Mouse (Mus musculus) hindbrain, embryonic 16.5 days (tissue): Measurements from ENCODE around the gene Trnau1ap. TPM values are rescaled to one million over a fixed set of nuclear protein-coding genes. Genes with fewer than 3 reads are reported as not detected.

ENCODE experiments used
- ATAC-seq: fragments of 200-750 bp; cut with Nextera tagmentation; 2 replicates; pipeline ENCODE4 v1.8.0; 2017; ENCODE audit warnings: moderate TSS enrichment, moderate library complexity
- H3K27ac ChIP-seq: fragments of 300-500 bp; sonication (generic); 2 replicates; pipeline ENCODE4 v1.5.1; 2014; ENCODE audit warnings: low read depth, mild to moderate bottlenecking, control low read depth, low read length, moderate library complexity
- H3K27me3 ChIP-seq: fragments of 300-500 bp; sonication (generic); replicated peaks from 2 replicates; pipeline ENCODE4 v1.6.1; 2014; ENCODE audit warnings: low read length; ENCODE audit not compliant: control insufficient read depth, insufficient read depth
- H3K36me3 ChIP-seq: fragments of 300-500 bp; sonication (generic); 2 replicates; pipeline ENCODE4 v1.6.1; 2014; ENCODE audit warnings: mild to moderate bottlenecking, low read length, moderate library complexity, mixed read lengths; ENCODE audit not compliant: control insufficient read depth, insufficient read depth
- H3K4me1 ChIP-seq: fragments of 300-500 bp; sonication (generic); 2 replicates; pipeline ENCODE4 v1.6.1; 2014; ENCODE audit warnings: low read depth, low read length; ENCODE audit not compliant: control insufficient read depth, insufficient read depth
- H3K4me2 ChIP-seq: fragments of 300-500 bp; sonication (generic); 2 replicates; pipeline ENCODE4 v1.6.1; 2014; ENCODE audit warnings: mild to moderate bottlenecking, low read length, control low read depth, moderate library complexity
- H3K4me3 ChIP-seq: fragments of 300-500 bp; sonication (generic); 2 replicates; pipeline ENCODE4 v1.5.1; 2014; ENCODE audit warnings: mild to moderate bottlenecking, low read length, control low read depth, moderate library complexity
- H3K9ac ChIP-seq: fragments of 300-500 bp; sonication (generic); 2 replicates; pipeline ENCODE4 v1.6.1; 2014; ENCODE audit warnings: low read depth, mild to moderate bottlenecking, control low read depth, low read length, moderate library complexity
- H3K9me3 ChIP-seq: fragments of 300-500 bp; sonication (generic); 2 replicates; pipeline ENCODE4 v1.6.1; 2014; ENCODE audit warnings: mild to moderate bottlenecking, low read length, moderate library complexity; ENCODE audit not compliant: control insufficient read depth
- WGBS: fragments of 180-500 bp; shearing (Covaris S2); extraction: QIAGEN DNeasy Blood & Tissue Kit; methylation state at CpG from one replicate; pipeline ENCODE4 v1.1.7; 2014; 5-methylcytosine and 5-hydroxymethylcytosine counted together
- polyA plus RNA-seq: library from polyadenylated mRNA; unstranded; fragments of >200 nt; fragmentation: Nextera tagmentation; extraction: Ambion mirVana; gene quantifications from 2 replicates; pipeline ENCODE4 v1.2.1, GENCODE M21; 2015

The Trnau1ap gene
- polyA plus RNA-seq, 1 experiment from 2014 or later: 75.2 TPM

DNA sequence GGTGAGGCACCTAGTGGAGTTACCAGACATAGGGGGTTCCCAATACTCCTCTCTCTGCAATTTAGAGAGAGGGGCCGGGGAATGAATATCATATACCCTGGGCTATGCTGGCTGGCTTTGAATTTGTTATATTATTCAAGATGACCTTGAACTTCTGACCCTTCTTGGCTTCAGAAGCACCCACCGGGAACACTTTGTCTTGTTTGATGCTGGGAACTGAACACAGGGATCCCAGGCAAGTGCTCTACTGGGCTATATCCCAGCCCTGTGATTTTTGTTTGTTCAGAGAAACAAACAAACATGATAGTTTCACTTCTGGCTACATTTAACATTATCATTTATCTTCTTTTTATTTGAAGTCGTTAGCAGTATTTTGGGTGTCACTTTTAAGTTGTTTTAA lies 26.1 kb upstream of the Trnau1ap start:
- 90% methylated on average over 3 of the region's 3 CpGs for WGBS
- ATAC-seq: no peak
- no peaks in the 10 kb centered on the region for H3K9me3 ChIP-seq
- H3K4me1 ChIP-seq: peaks cover 14% of the 10 kb centered on the region
- no peak overlapping the region for H3K4me3 ChIP-seq
- H3K9ac ChIP-seq: no peak overlapping the region; the same call in 1 of the 2 replicates
- no peak overlapping the region for H3K27ac ChIP-seq
- H3K4me2 ChIP-seq: no peak overlapping the region
- no peaks in the 10 kb centered on the region for H3K27me3 ChIP-seq
- peaks cover 5% of the 10 kb centered on the region; the same call in 1 of the 2 replicates for H3K36me3 ChIP-seq

DNA sequence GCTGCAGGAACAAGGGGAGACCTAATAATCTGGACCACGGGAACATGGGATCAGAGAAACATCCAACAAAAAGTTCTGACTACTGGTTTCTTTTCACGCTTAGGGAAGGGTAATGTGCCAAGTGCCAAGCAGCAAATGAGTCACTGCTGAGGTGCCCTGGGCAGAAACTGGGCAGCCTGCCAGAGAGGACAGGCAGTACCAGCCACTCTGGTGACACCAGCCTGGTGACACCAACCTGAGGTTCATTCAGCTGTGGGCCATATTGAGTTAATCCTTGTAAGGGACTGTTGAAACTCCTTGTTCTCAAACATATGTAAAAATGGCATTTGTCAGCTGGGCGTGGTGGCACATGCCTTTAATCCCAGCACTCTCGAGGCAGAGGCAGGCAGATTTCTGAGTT lies 25.2 kb upstream of the Trnau1ap start:
- H3K4me3 ChIP-seq: no peak overlapping the region
- ATAC-seq: no peak
- no peaks in the 10 kb centered on the region for H3K9me3 ChIP-seq
- no peaks in the 10 kb centered on the region for H3K27me3 ChIP-seq
- WGBS: 84% methylated on average over 4 of the region's 4 CpGs
- no peak overlapping the region for H3K4me2 ChIP-seq
- H3K27ac ChIP-seq: no peak overlapping the region
- H3K36me3 ChIP-seq: peaks cover 2% of the 10 kb centered on the region; the same call in 1 of the 2 replicates
- no peak overlapping the region for H3K9ac ChIP-seq
- peaks cover 14% of the 10 kb centered on the region for H3K4me1 ChIP-seq

DNA sequence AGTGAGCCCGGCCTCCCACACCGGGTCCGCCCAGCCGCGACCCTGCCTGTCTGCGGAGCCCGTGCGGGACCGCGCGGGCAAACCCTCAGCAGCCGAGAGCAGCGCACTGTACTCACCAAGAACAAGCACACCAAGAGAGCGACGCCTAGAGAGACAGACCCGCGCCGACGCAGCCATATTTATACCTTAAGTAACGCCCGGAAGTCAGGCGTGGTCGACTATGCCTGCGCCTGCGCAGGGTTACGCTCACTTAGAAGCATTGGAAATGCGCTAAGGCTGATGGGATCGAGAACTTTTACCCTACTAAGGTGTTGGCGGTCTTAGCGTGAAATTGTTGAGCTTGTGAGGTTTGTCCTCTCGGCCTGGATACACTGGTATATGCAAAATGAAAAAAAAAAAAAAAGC lies 24.1 kb upstream of the Trnau1ap start, which contains the start of gene Rcc1:
TSS of gene Rcc1 (minus strand) at position 125 of the 405 bp plus-strand sequence.
- Histone ChIP-seq H3K36me3 (peaks cover 2% of the 10 kb centered on the region; the same call in 1 of the 2 replicates), H3K9me3 (no peaks in the 10 kb centered on the region), H3K27ac (peak within 1 kb of the TSS; percentile 84), H3K4me3 (peak within 1 kb of the TSS; percentile 59), H3K27me3 (no peaks in the 10 kb centered on the region), H3K9ac (peak within 1 kb of the TSS; percentile 79), H3K4me2 (peak within 1 kb of the TSS; percentile 82), H3K4me1 (peaks cover 14% of the 10 kb centered on the region)
- 0% methylated on average over 31 of the region's 31 CpGs for WGBS
- peak; percentile 94 for ATAC-seq

DNA sequence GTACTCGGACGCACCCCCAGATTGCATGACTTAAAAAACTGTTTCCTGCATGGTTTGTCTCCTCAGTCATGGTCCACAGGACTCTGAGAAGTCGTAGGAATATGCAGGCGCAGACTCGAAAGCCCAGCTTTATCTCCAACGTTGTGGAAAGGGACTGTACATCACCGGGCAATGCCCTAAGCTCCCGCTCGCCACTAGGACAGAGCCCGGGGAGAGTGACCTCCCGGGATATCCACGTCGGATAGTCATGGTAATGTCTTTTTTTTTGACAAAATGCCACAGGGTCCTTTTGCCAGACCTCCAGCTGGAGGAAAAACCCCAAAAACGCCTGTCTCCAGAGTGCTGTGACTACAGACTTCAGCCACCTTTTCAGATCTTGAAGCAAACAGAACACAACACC lies 23.4 kb upstream of the Trnau1ap start:
- H3K27me3 ChIP-seq: no peaks in the 10 kb centered on the region
- H3K9me3 ChIP-seq: no peaks in the 10 kb centered on the region
- WGBS: 0% methylated on average over 14 of the region's 14 CpGs
- peak overlapping the region; percentile 82 for H3K4me2 ChIP-seq
- peak overlapping the region; percentile 84 for H3K27ac ChIP-seq
- 0 out of 2 replicates have a peak, but pooled peaks cover 2% of the 10 kb centered on the region for H3K36me3 ChIP-seq
- peak overlapping the region; percentile 79 for H3K9ac ChIP-seq
- peaks cover 14% of the 10 kb centered on the region for H3K4me1 ChIP-seq
- no peak for ATAC-seq
- H3K4me3 ChIP-seq: peak overlapping the region; percentile 59

DNA sequence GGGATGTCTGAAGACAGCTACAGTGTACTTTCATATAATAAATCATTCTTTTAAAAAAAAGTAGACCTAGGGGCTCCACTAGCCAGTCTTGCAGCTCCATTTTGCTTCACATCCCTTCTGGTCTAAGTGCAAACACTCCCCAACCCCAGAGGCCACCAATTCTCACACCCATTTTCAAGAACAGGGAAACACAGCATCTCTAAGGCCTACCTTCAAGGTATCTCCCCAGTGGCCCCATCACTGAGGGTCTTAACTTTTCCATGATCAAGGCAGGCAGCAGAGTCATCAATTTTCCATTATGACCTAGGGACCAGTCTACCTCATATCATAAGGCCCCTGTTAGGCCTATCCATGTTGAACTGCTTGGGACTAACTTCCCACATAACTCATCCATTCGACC lies 22.1 kb upstream of the Trnau1ap start:
- Histone ChIP-seq H3K27me3 (no peaks in the 10 kb centered on the region), H3K27ac (no peak overlapping the region), H3K9ac (0 out of 2 replicates have a peak overlapping the region, but pooled peaks have one; percentile 12), H3K36me3 (no peaks in the 10 kb centered on the region), H3K9me3 (no peaks in the 10 kb centered on the region), H3K4me1 (peaks cover 14% of the 10 kb centered on the region), H3K4me2 (peak overlapping the region; percentile 82; the same call in 1 of the 2 replicates), H3K4me3 (no peak overlapping the region; the same call in 1 of the 2 replicates)
- no peak for ATAC-seq
- WGBS: 52% methylated on average over 1 of the region's 1 CpGs

DNA sequence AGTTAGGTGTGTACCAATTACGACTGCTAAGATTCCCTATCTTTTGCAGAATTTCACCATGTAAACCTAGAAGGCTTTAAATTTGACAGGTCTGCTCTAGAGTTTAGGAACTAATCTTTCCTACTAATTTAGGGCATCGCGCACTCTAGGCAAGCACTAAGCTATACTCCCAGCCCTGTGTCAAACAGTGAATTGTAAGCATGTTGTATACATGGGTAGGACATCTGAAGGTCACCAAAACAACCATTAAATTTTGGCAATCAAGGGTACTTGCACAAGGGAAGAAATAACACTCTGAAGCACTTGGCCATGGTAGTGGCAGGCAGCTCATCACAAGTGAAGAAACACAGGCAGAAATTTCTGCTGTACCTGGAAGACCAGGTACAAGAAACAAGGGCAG lies 21.5 kb upstream of the Trnau1ap start:
- ATAC-seq: no peak
- Histone ChIP-seq H3K36me3 (no peaks in the 10 kb centered on the region), H3K4me2 (no peak overlapping the region), H3K27ac (no peak overlapping the region), H3K4me3 (no peak overlapping the region), H3K4me1 (peaks cover 14% of the 10 kb centered on the region), H3K27me3 (no peaks in the 10 kb centered on the region), H3K9me3 (no peaks in the 10 kb centered on the region), H3K9ac (no peak overlapping the region)
- 68% methylated on average over 3 of the region's 3 CpGs for WGBS

DNA sequence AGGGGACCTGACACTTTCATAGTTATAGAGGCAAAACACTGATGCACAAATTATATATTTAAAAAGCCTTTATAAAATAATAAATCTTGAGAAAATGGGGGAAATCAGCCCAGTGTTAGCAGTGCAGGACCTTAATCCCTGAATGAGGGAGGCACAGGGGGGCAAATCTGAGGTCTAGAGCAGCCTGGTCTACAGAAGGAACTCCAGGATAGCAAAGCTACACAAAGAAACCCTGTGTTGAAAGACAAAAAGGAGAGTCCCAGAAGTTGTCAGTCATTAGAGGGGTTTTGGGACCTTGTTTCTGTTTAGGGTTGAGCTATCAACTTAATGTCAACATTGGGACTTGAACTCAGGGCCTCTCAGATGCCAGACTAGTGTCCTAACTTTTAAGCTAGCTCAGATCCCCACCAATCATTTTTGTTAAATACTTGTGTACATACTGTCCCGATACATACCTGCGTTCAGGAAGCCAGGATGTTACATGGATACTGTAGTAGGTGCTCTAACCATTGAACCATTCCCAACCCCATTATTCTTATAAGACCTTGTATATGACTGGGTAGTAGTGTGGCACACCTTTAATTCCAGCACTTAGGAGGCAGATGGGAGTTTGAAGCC lies 20.9 kb upstream of the Trnau1ap start:
- Histone ChIP-seq H3K27ac (no peak overlapping the region), H3K4me2 (no peak overlapping the region), H3K4me3 (no peak overlapping the region), H3K27me3 (no peaks in the 10 kb centered on the region), H3K36me3 (no peaks in the 10 kb centered on the region), H3K9me3 (no peaks in the 10 kb centered on the region), H3K4me1 (peaks cover 14% of the 10 kb centered on the region), H3K9ac (no peak overlapping the region)
- no peak for ATAC-seq
- WGBS: 40% methylated on average over 2 of the region's 2 CpGs

DNA sequence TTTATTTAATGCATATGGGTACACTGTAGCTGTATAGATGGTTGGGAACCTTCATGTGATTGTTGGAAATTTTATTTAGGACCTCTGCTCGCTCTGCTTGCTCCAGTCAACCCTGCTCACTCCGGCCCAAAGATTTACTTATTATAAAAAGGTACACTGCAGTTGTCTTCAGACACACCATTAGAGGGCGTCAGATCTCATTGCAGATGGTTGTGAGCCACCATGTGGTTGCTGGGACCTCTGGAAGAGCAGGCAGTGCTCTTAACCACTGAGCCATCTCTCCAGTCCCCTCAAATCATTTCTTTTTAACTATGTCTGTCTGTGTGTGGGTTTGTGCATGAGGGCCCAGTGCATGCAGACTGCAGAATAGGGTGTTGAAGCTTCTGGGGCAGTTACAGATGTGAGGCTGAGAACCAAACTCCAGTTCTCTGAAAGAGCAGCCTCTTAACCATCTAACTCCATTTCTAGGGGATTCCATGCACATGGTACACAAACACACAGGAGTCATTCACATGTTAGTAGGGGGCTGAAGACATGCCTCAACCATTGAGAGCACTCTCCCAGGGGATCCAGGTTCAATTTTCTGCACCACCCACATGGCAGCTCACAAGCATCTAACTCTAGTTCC lies 20.3 kb upstream of the Trnau1ap start:
- H3K4me2 ChIP-seq: no peak overlapping the region
- H3K27ac ChIP-seq: no peak overlapping the region
- H3K36me3 ChIP-seq: no peaks in the 10 kb centered on the region
- no peaks in the 10 kb centered on the region for H3K27me3 ChIP-seq
- H3K4me3 ChIP-seq: no peak overlapping the region
- no peak for ATAC-seq
- no peaks in the 10 kb centered on the region for H3K9me3 ChIP-seq
- 62% methylated on average over 3 of the region's 3 CpGs for WGBS
- no peak overlapping the region for H3K9ac ChIP-seq
- peaks cover 18% of the 10 kb centered on the region for H3K4me1 ChIP-seq

DNA sequence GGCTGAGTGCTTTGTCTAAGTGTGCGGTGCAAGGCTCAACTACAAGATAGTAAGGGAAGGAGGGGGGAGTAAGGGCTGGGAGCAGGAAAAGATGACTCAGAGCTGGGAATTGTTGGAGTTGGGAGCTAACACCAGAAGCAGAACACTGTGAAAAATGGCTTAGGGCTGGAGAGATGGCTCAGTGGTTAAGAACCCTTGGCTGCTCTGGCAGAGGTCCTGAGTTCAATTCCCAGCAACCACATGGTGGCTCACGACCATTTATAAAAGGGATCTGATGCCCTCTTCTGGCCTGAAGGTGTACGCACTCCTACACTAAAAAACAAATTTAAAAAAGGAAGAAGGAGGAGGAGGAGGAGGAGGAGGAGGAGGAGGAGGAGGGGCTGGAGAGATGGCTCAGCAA lies 17.3 kb upstream of the Trnau1ap start:
- Histone ChIP-seq H3K27ac (no peak overlapping the region), H3K4me1 (peaks cover 18% of the 10 kb centered on the region), H3K4me3 (no peak overlapping the region), H3K9me3 (no peaks in the 10 kb centered on the region), H3K9ac (no peak overlapping the region), H3K36me3 (no peaks in the 10 kb centered on the region), H3K4me2 (no peak overlapping the region), H3K27me3 (no peaks in the 10 kb centered on the region)
- ATAC-seq: no peak
- WGBS: 37% methylated on average over 3 of the region's 3 CpGs
